Mouse (Mus musculus): Measurements from ENCODE around the gene Bcl2. TPM values are rescaled to one million over a fixed set of nuclear protein-coding genes. Genes with fewer than 3 reads are reported as not detected.
A peak's percentile ranks its signal among the peaks of the same experiment; 100 is the strongest.

Gene Bcl2
- total and polyA plus RNA-seq, 3 experiments = 30.9 to 87.0 (median 38.8) TPM

DNA sequence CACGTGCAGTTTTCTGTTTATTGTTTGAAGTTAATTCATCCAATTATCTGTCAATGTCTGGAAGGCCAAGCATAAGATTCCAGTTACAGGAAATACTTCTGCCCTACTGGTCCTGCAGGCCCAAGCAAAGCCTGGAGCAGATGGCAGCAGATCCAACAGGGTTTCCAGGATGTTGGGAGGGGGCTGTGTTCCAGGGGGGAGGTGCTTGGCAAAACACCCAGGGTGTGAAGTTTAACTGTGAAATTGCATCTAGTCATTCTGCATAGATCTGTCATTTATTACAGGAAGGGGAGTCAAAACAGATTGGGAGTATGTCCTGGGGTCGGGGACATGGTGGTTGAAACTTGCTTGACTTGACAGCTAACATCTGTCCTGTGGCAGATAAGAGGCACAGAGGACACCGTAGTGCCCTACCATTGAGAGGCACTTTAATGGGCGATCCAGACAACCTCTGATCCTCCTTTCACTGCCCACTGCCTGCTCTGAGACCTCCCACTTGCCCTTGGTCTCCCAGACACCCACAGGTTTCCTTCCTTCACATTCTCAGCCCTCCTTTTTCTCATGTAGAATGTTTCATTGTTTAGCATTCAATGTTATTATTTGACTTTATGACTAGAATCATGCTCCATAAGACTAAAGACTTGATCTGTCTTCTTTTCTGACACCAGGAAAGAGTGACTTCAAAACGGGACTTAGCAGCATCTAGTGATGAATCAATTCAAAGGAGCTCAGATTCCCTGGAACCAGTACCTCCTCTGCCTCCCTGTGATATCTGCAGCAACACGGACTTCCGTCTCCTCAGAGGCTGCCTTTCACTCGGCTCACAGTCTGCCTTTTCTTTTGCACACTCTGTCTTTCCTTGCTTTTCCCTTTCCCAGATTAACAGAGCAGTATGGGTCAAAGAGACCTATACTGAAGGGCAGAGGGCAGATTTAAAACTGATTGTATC is 47.7 kb downstream of the Bcl2 start:
- no peak for DNase-seq (ENCODE audit: low read depth, low spot score)
- H3K36me3 ChIP-seq (ENCODE audit: control insufficient read depth in 1 of 2, insufficient read depth in 2 of 2, low read length in 2 of 2) = peaks cover 0 to 2% of the 10 kb centered on the region in 2 experiments; a peak in 2 of 4 replicates
- H3K4me1 ChIP-seq (ENCODE audit: control insufficient read depth in 1 of 2, insufficient read depth in 2 of 2, low read length in 2 of 2) = no peaks in the 10 kb centered on the region
- H3K27ac ChIP-seq (ENCODE audit: control insufficient read depth, low read depth, low read length) = no peak overlapping the region
- no peaks in the 10 kb centered on the region for H3K27me3 ChIP-seq (ENCODE audit: control insufficient read depth in 1 of 2, insufficient read depth in 2 of 2, low read length in 2 of 2)
- H3K4me3 ChIP-seq (ENCODE audit: control insufficient read depth in 1 of 2, insufficient read depth in 1 of 2, low read depth in 2 of 2, low read length in 2 of 2) = no peak overlapping the region
- H3K9ac ChIP-seq (ENCODE audit: control insufficient read depth, low read depth, low read length, poor library complexity, severe bottlenecking) = no peak overlapping the region
- peaks cover 32% of the 10 kb centered on the region for H3K79me2 ChIP-seq (ENCODE audit: control insufficient read depth, insufficient read depth, low read length, poor library complexity)
- TF ChIP-seq POLR2AphosphoS2 (IDR thresholded peaks at IDR 0.05; ENCODE audit: low read length) = no peak
- no peak for TF ChIP-seq MAFK (IDR thresholded peaks at IDR 0.05; ENCODE audit: borderline replicate concordance, low read depth, low read length)
- TF ChIP-seq USF2 (IDR thresholded peaks at IDR 0.05; ENCODE audit: borderline replicate concordance in 1 of 2, insufficient read depth in 1 of 2, low read depth in 1 of 2, low read length in 2 of 2) = no peak
- no peak for TF ChIP-seq GATA1 (IDR thresholded peaks at IDR 0.05; ENCODE audit: low read depth, low read length)
- TF ChIP-seq MAZ (IDR thresholded peaks at IDR 0.05; ENCODE audit: low read depth, low read length) = no peak
- TF ChIP-seq KAT2A (conservative IDR thresholded peaks at IDR 0.05; ENCODE audit: low read depth, low read length) = no peak
- TF ChIP-seq TAL1 (IDR thresholded peaks at IDR 0.05; ENCODE audit: low read length) = no peak; the same call in 1 of the 2 replicates
- TF ChIP-seq GABPA (IDR thresholded peaks at IDR 0.05; ENCODE audit: low read depth, low read length) = no peak
- no peak for TF ChIP-seq EP300 (IDR thresholded peaks at IDR 0.05; ENCODE audit: low read depth in 1 of 2, low read length in 2 of 2)
- TF ChIP-seq POLR2AphosphoS5 (IDR thresholded peaks at IDR 0.05; ENCODE audit: borderline replicate concordance, low read depth, low read length) = no peak; the same call in 1 of the 2 replicates
- no peak for TF ChIP-seq E2F4 (IDR thresholded peaks at IDR 0.05; ENCODE audit: borderline replicate concordance, low read depth, low read length)
- no peak for TF ChIP-seq USF1 (IDR thresholded peaks at IDR 0.05; ENCODE audit: low read depth, low read length)
- no peak for TF ChIP-seq SMC3 (IDR thresholded peaks at IDR 0.05; ENCODE audit: low read depth, low read length)
- no peak for TF ChIP-seq MYB (IDR thresholded peaks at IDR 0.05; ENCODE audit: low read depth, low read length)
- no peak for TF ChIP-seq NELFE (IDR thresholded peaks at IDR 0.05; ENCODE audit: low read depth, low read length)
- no peaks in the 10 kb centered on the region for H3K9me3 ChIP-seq (replicated peaks; ENCODE audit: insufficient read depth, low read length)

DNA sequence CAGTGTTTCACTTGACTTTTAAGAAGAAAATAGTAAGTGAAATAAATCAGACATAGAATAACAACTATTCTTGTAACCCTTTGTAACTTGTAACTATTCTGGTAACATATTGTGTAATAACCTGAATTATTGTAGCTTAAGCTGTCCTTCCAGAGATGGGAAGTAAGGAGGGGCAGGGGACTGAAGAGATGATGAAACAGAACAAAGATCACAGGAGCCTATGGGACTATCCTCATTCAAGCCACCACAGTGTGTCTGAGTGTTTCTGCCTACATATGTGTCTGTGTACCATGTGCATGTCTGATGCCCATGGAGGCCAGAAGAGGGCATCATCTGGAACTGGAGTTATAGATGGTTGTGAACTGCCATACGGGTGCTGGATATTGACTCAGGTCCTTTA is 49.1 kb downstream of the Bcl2 start:
- TF ChIP-seq MYC (IDR thresholded peaks at IDR 0.05; ENCODE audit: low read depth, low read length) (no peak), CTCF (IDR thresholded peaks at IDR 0.05 in 2 of 3, conservative IDR thresholded peaks at IDR 0.05 in 1 of 3; ENCODE audit: control insufficient read depth in 1 of 3, insufficient read depth in 1 of 3, low read depth in 2 of 3, low read length in 3 of 3, poor library complexity in 1 of 3, severe bottlenecking in 1 of 3) (peak in 1 of 3 experiments; percentile 7; a peak in 1 of 6 replicates)
- H3K27me3 ChIP-seq (ENCODE audit: control insufficient read depth in 1 of 2, insufficient read depth in 2 of 2, low read length in 2 of 2) = no peaks in the 10 kb centered on the region
- no peaks in the 10 kb centered on the region for H3K4me1 ChIP-seq (ENCODE audit: control insufficient read depth in 1 of 2, insufficient read depth in 2 of 2, low read length in 2 of 2)
- no peak overlapping the region for H3K9ac ChIP-seq (ENCODE audit: control insufficient read depth, low read depth, low read length, poor library complexity, severe bottlenecking)
- DNase-seq (ENCODE audit: low read depth, low spot score) = no peak
- H3K36me3 ChIP-seq (ENCODE audit: control insufficient read depth in 1 of 2, insufficient read depth in 2 of 2, low read length in 2 of 2) = peaks cover 0 to 2% of the 10 kb centered on the region in 2 experiments; a peak in 2 of 4 replicates
- no peaks in the 10 kb centered on the region for H3K9me3 ChIP-seq (replicated peaks; ENCODE audit: insufficient read depth, low read length)
- no peak overlapping the region for H3K27ac ChIP-seq (ENCODE audit: control insufficient read depth, low read depth, low read length)
- peaks cover 27% of the 10 kb centered on the region for H3K79me2 ChIP-seq (ENCODE audit: control insufficient read depth, insufficient read depth, low read length, poor library complexity)
- H3K4me3 ChIP-seq (ENCODE audit: control insufficient read depth in 1 of 2, insufficient read depth in 1 of 2, low read depth in 2 of 2, low read length in 2 of 2) = no peak overlapping the region
